Mouse (Mus musculus): ENCODE measurements around the gene L3mbtl4.

- TF ChIP-seq POLR2A (IDR thresholded peaks at IDR 0.05; ENCODE audit: borderline replicate concordance, low read depth, low read length) (no peak), CTCF (IDR thresholded peaks at IDR 0.05; ENCODE audit: low read depth, low read length) (no peak)
Measured at GRCm38 (mm10) chr17:68602744-68603143, 329.1 kb downstream of the L3mbtl4 start.
